Mouse (Mus musculus) liver, embryonic 14.5 days (tissue): ENCODE measurements at regions not wholly inside any gene's neighbourhood (a gene's known extent, or its start where the extent isn't known, plus 50 kb on each side); places are given as distances from the start of the nearest gene placed in this dataset.

Experiments
- CTCF ChIP-seq: IDR thresholded peaks from 2 replicates; pipeline ENCODE4 v1.5.1; 2016; ENCODE audit warnings: antibody characterized with exemption, low read depth, control low read depth
- EP300 ChIP-seq: IDR thresholded peaks from 2 replicates; pipeline ENCODE4 v1.6.1; 2016; ENCODE audit warnings: antibody characterized with exemption, low read depth

- TF ChIP-seq CTCF: no peak
- TF ChIP-seq EP300: no peak
Measured at GRCm38 (mm10) chr13:82058131-82058731, 275.4 kb downstream of the Cetn3 start.
